Mouse (Mus musculus): ENCODE measurements around the gene Veph1. TPM values are rescaled to one million over a fixed set of nuclear protein-coding genes. Genes with fewer than 3 reads are reported as not detected.

Veph1 gene
- total RNA-seq, 2 experiments from 2014 or later: not detected

- no peak for ATAC-seq (replicated peaks; ENCODE audit: low FRiP score, low TSS enrichment, poor library complexity, severe bottlenecking)
Measured at GRCm38 (mm10) chr3:66131264-66131950, 165.2 kb downstream of the Veph1 start.

- ATAC-seq (replicated peaks; ENCODE audit: low FRiP score, low TSS enrichment, poor library complexity, severe bottlenecking): no peak
Measured at GRCm38 (mm10) chr3:66129689-66130088, 166.9 kb downstream of the Veph1 start.

GRCm38 (mm10) chr3:66105493-66105892, 191.1 kb downstream of the Veph1 start:
- ATAC-seq (replicated peaks; ENCODE audit: low FRiP score, low TSS enrichment, poor library complexity, severe bottlenecking): no peak

GRCm38 (mm10) chr3:66102599-66102932, 194.1 kb downstream of the Veph1 start:
- no peak for ATAC-seq (replicated peaks; ENCODE audit: low FRiP score, low TSS enrichment, poor library complexity, severe bottlenecking)

GRCm38 (mm10) chr3:66101809-66102598, 194.6 kb downstream of the Veph1 start:
- no peak for ATAC-seq (replicated peaks; ENCODE audit: low FRiP score, low TSS enrichment, poor library complexity, severe bottlenecking)

GRCm38 (mm10) chr3:66101074-66101473, 195.6 kb downstream of the Veph1 start:
- ATAC-seq (replicated peaks; ENCODE audit: low FRiP score, low TSS enrichment, poor library complexity, severe bottlenecking): no peak

- ATAC-seq (replicated peaks; ENCODE audit: low FRiP score, low TSS enrichment, poor library complexity, severe bottlenecking): no peak
Measured at GRCm38 (mm10) chr3:66091746-66092145, 204.9 kb downstream of the Veph1 start.

GRCm38 (mm10) chr3:66087608-66088007, 209.0 kb downstream of the Veph1 start:
- ATAC-seq (replicated peaks; ENCODE audit: low FRiP score, low TSS enrichment, poor library complexity, severe bottlenecking): no peak

- no peak for ATAC-seq (replicated peaks; ENCODE audit: low FRiP score, low TSS enrichment, poor library complexity, severe bottlenecking)
Measured at GRCm38 (mm10) chr3:66083856-66084255, 212.8 kb downstream of the Veph1 start.

- no peak for ATAC-seq (replicated peaks; ENCODE audit: low FRiP score, low TSS enrichment, poor library complexity, severe bottlenecking)
Measured at GRCm38 (mm10) chr3:66083407-66083806, 213.2 kb downstream of the Veph1 start.

GRCm38 (mm10) chr3:66082975-66083374, 213.7 kb downstream of the Veph1 start:
- ATAC-seq (replicated peaks; ENCODE audit: low FRiP score, low TSS enrichment, poor library complexity, severe bottlenecking): no peak

GRCm38 (mm10) chr3:66081363-66081736, 215.3 kb downstream of the Veph1 start:
- no peak for ATAC-seq (replicated peaks; ENCODE audit: low FRiP score, low TSS enrichment, poor library complexity, severe bottlenecking)

GRCm38 (mm10) chr3:66080631-66081362, 215.8 kb downstream of the Veph1 start:
- no peak for ATAC-seq (replicated peaks; ENCODE audit: low FRiP score, low TSS enrichment, poor library complexity, severe bottlenecking)

- ATAC-seq (replicated peaks; ENCODE audit: low FRiP score, low TSS enrichment, poor library complexity, severe bottlenecking): no peak
Measured at GRCm38 (mm10) chr3:66079886-66080285, 216.8 kb downstream of the Veph1 start.

- ATAC-seq (replicated peaks; ENCODE audit: low FRiP score, low TSS enrichment, poor library complexity, severe bottlenecking): no peak
Measured at GRCm38 (mm10) chr3:66078898-66079537, 217.6 kb downstream of the Veph1 start.

- ATAC-seq (replicated peaks; ENCODE audit: low FRiP score, low TSS enrichment, poor library complexity, severe bottlenecking): no peak
Measured at GRCm38 (mm10) chr3:66078026-66078721, 218.5 kb downstream of the Veph1 start.

GRCm38 (mm10) chr3:66070274-66070673, 226.4 kb downstream of the Veph1 start:
- ATAC-seq (replicated peaks; ENCODE audit: low FRiP score, low TSS enrichment, poor library complexity, severe bottlenecking): no peak

GRCm38 (mm10) chr3:66063881-66064280, 232.8 kb downstream of the Veph1 start:
- ATAC-seq (replicated peaks; ENCODE audit: low FRiP score, low TSS enrichment, poor library complexity, severe bottlenecking): no peak

GRCm38 (mm10) chr3:66056912-66057311, 239.7 kb downstream of the Veph1 start:
- ATAC-seq (replicated peaks; ENCODE audit: low FRiP score, low TSS enrichment, poor library complexity, severe bottlenecking): no peak

All from megakaryocyte-erythroid progenitor cell, adult 5-6 weeks (primary cell).